Mouse (Mus musculus) midbrain, embryonic 14.5 days (tissue): Measurements from ENCODE around the gene Car12. TPM values are rescaled to one million over a fixed set of nuclear protein-coding genes. Genes with fewer than 3 reads are reported as not detected.

Experiments
- ATAC-seq: fragments of 200-750 bp; cut with Nextera tagmentation; 2 replicates; pipeline ENCODE4 v1.8.0; 2017; ENCODE audit warnings: moderate number of reproducible peaks, moderate library complexity; ENCODE audit not compliant: low FRiP score, low TSS enrichment
- DNase-seq: peaks from one replicate; pipeline ENCODE4 v3.0.0-alpha.2; 2015
- H3K27ac ChIP-seq: fragments of 300-500 bp; sonication (generic); replicated peaks from 2 replicates; pipeline ENCODE4 v1.5.1; 2014; ENCODE audit warnings: mild to moderate bottlenecking, low read depth, low read length, moderate library complexity
- H3K27me3 ChIP-seq: fragments of 300-500 bp; sonication (generic); 2 replicates; pipeline ENCODE4 v1.6.1; 2014; ENCODE audit warnings: low read length, control low read depth, mixed read lengths; ENCODE audit not compliant: control insufficient read depth, insufficient read depth
- H3K36me3 ChIP-seq: fragments of 300-500 bp; sonication (generic); 2 replicates; pipeline ENCODE4 v1.6.1; 2014; ENCODE audit warnings: low read length, control low read depth; ENCODE audit not compliant: control insufficient read depth, insufficient read depth
- H3K4me1 ChIP-seq: fragments of 300-500 bp; sonication (generic); 2 replicates; pipeline ENCODE4 v1.6.1; 2014; ENCODE audit warnings: mild to moderate bottlenecking, antibody characterized with exemption, low read length, control low read depth; ENCODE audit not compliant: control insufficient read depth, insufficient read depth
- H3K4me2 ChIP-seq: fragments of 300-500 bp; sonication (generic); 2 replicates; pipeline ENCODE4 v1.6.1; 2014; ENCODE audit warnings: mild to moderate bottlenecking, low read length, moderate library complexity
- H3K4me3 ChIP-seq: fragments of 300-500 bp; sonication (generic); replicated peaks from 2 replicates; pipeline ENCODE4 v1.5.1; 2014; ENCODE audit warnings: low read depth, low read length
- H3K9ac ChIP-seq: fragments of 300-500 bp; sonication (generic); replicated peaks from 2 replicates; pipeline ENCODE4 v1.6.1; 2014; ENCODE audit warnings: mild to moderate bottlenecking, low read length, moderate library complexity
- H3K9me3 ChIP-seq: fragments of 300-500 bp; sonication (generic); 2 replicates; pipeline ENCODE4 v1.6.1; 2016; ENCODE audit warnings: low read length, control low read depth, mixed read lengths; ENCODE audit not compliant: control insufficient read depth
- WGBS: fragments of 180-500 bp; shearing (Covaris S2); extraction: QIAGEN DNeasy Blood & Tissue Kit; methylation state at CpG from one replicate; pipeline ENCODE4 v1.1.7; 2014; 5-methylcytosine and 5-hydroxymethylcytosine counted together
- polyA plus RNA-seq: library from polyadenylated mRNA; unstranded; fragments of >200 nt; fragmentation: Nextera tagmentation; extraction: Ambion mirVana; gene quantifications from 2 replicates; pipeline ENCODE4 v1.2.1, GENCODE M21; 2014

Gene Car12
- polyA plus RNA-seq, 1 experiment from 2014 or later: 0.62 TPM

GRCm38 (mm10) chr9:66705354-66705753 is 8.1 kb upstream of the Car12 start:
- Histone ChIP-seq H3K4me1 (peaks cover 6% of the 10 kb centered on the region; the same call in 1 of the 2 replicates), H3K36me3 (no peaks in the 10 kb centered on the region), H3K9ac (no peak overlapping the region), H3K27ac (no peak overlapping the region), H3K9me3 (no peaks in the 10 kb centered on the region), H3K27me3 (no peaks in the 10 kb centered on the region), H3K4me2 (no peak overlapping the region), H3K4me3 (no peak overlapping the region)
- DNase-seq (no peak), ATAC-seq (no peak)

DNA sequence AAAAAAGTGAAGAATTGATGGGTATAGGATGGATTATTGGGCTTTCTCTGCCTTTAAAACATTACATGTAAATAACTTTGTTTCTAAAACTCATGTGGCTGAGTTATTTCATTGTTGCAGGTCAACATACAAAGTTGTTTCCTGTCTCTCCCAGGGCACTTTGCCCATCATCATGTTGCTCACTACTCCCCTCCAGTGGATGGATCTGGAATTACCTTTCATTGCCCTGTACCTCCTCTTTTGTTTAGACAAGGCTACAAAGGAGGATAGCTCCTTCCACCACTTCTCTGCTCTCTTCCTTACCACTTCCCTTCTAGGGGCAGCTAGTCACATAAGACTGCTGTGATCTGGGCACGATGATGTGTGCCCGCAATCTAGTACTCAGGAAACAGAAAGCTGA is 7.7 kb upstream of the Car12 start:
- Histone ChIP-seq H3K4me2 (no peak overlapping the region), H3K4me3 (no peak overlapping the region), H3K4me1 (peaks cover 6% of the 10 kb centered on the region; the same call in 1 of the 2 replicates), H3K27ac (no peak overlapping the region), H3K9me3 (no peaks in the 10 kb centered on the region), H3K36me3 (no peaks in the 10 kb centered on the region), H3K27me3 (no peaks in the 10 kb centered on the region), H3K9ac (no peak overlapping the region)
- DNase-seq (peak; percentile 73), ATAC-seq (no peak)
- WGBS: 65% methylated on average over 2 of the region's 2 CpGs

- WGBS: 40% methylated on average over 11 of the region's 11 CpGs
- no peak overlapping the region for H3K9ac ChIP-seq
- ATAC-seq: no peak
Observed at GRCm38 (mm10) chr9:66708054-66708772, 5.3 kb upstream of the Car12 start.

GRCm38 (mm10) chr9:66708816-66709555 is 4.5 kb upstream of the Car12 start:
- Histone ChIP-seq H3K36me3 (no peaks in the 10 kb centered on the region), H3K27me3 (no peaks in the 10 kb centered on the region), H3K4me3 (no peak overlapping the region), H3K4me2 (no peak overlapping the region), H3K9me3 (no peaks in the 10 kb centered on the region), H3K27ac (no peak overlapping the region), H3K9ac (no peak overlapping the region), H3K4me1 (peaks cover 13% of the 10 kb centered on the region)
- DNase-seq (no peak), ATAC-seq (no peak)
- 63% methylated on average over 12 of the region's 12 CpGs for WGBS

More at GRCm38 (mm10) chr9:66708054-66708772, 5.3 kb upstream of the Car12 start:
- DNase-seq: peak; percentile 61
- no peak overlapping the region for H3K4me2 ChIP-seq
- peaks cover 6% of the 10 kb centered on the region; the same call in 1 of the 2 replicates for H3K4me1 ChIP-seq
- no peaks in the 10 kb centered on the region for H3K27me3 ChIP-seq
- no peak overlapping the region for H3K4me3 ChIP-seq
- H3K27ac ChIP-seq: no peak overlapping the region
- no peaks in the 10 kb centered on the region for H3K36me3 ChIP-seq
- no peaks in the 10 kb centered on the region for H3K9me3 ChIP-seq

- H3K4me3 ChIP-seq: no peak overlapping the region
- peaks cover 11% of the 10 kb centered on the region; the same call in 1 of the 2 replicates for H3K27me3 ChIP-seq
- no peaks in the 10 kb centered on the region for H3K36me3 ChIP-seq
- no peak overlapping the region for H3K9ac ChIP-seq
- H3K4me1 ChIP-seq: peaks cover 18% of the 10 kb centered on the region
- DNase-seq (no peak), ATAC-seq (no peak)
- 82% methylated on average over 6 of the region's 6 CpGs for WGBS
- H3K4me2 ChIP-seq: no peak overlapping the region
- no peak overlapping the region for H3K27ac ChIP-seq
- no peaks in the 10 kb centered on the region for H3K9me3 ChIP-seq
Observed at GRCm38 (mm10) chr9:66710626-66711025, 2.9 kb upstream of the Car12 start.

DNA sequence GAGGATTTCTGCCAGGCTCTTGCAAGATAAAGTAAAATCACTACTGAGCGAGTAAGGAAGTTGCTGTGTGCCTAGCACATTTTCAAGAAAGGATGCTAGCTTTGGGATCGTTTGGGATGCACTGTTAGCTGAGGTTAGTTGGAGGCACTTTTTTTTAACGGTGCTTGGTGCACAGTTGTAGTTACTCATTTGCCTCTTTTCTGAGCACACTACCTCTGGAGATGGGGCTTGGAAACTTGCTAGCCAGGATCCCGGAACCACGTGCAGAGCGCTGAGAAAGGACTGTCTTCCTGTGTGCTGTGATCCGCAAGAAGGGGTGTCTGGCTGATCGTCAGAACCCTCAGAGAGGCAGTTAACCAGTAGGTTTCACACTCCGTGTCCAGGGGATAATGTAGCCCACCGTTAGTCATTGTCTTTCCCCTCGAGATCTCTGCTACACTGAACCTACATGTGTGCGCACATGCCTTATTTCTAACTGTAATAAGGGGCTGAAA is 583 bp downstream of the Car12 start:
- Histone ChIP-seq H3K36me3 (no peaks in the 10 kb centered on the region), H3K27ac (no peak overlapping the region), H3K4me3 (peak overlapping the region; percentile 34), H3K27me3 (peaks cover 11% of the 10 kb centered on the region; the same call in 1 of the 2 replicates), H3K4me2 (peak overlapping the region; percentile 57), H3K4me1 (peaks cover 12% of the 10 kb centered on the region), H3K9ac (no peak overlapping the region), H3K9me3 (no peaks in the 10 kb centered on the region)
- WGBS: 12% methylated on average over 12 of the region's 12 CpGs
- DNase-seq (peak; percentile 22), ATAC-seq (no peak)

- no peak overlapping the region for H3K4me2 ChIP-seq
- H3K4me1 ChIP-seq: peaks cover 12% of the 10 kb centered on the region
- no peaks in the 10 kb centered on the region for H3K9me3 ChIP-seq
- no peaks in the 10 kb centered on the region for H3K36me3 ChIP-seq
- H3K4me3 ChIP-seq: no peak overlapping the region
- DNase-seq: no peak
- H3K27ac ChIP-seq: no peak overlapping the region
- H3K9ac ChIP-seq: no peak overlapping the region
- peaks cover 11% of the 10 kb centered on the region; the same call in 1 of the 2 replicates for H3K27me3 ChIP-seq
- ATAC-seq: no peak
- WGBS: 75% methylated on average over 2 of the region's 2 CpGs
Observed at GRCm38 (mm10) chr9:66715361-66715760, 1.9 kb downstream of the Car12 start.

GRCm38 (mm10) chr9:66716533-66716932 is 3.0 kb downstream of the Car12 start:
- H3K9ac ChIP-seq: no peak overlapping the region
- H3K36me3 ChIP-seq: no peaks in the 10 kb centered on the region
- ATAC-seq (no peak), DNase-seq (no peak)
- H3K9me3 ChIP-seq: no peaks in the 10 kb centered on the region
- H3K4me3 ChIP-seq: no peak overlapping the region
- no peak overlapping the region for H3K27ac ChIP-seq
- peaks cover 12% of the 10 kb centered on the region for H3K4me1 ChIP-seq
- no peak overlapping the region for H3K4me2 ChIP-seq
- peaks cover 11% of the 10 kb centered on the region; the same call in 1 of the 2 replicates for H3K27me3 ChIP-seq
- 95% methylated on average over 3 of the region's 3 CpGs for WGBS
